Mouse (Mus musculus): ENCODE results near the gene Mif4gd.

Mif4gd gene

DNA sequence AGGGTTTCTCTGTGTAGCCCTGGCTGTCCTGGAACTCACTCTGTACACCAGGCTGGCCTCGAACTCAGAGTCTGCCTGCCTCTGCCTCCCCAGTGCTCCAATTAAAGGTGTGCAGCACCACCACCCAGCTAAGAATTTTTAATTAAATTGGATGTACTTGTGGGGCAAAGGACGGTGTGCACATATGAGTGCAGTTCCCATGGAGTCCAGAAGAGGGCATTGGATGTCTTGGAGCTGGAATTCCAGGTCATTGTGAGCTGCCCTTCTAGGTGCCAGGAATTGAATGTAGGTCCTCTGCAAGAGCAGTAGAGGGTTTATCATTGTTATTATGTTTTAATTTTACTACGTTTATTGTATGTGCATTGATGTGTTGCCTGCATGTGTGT, 18.7 kb upstream of the Mif4gd start:
- no peak for DNase-seq

DNA sequence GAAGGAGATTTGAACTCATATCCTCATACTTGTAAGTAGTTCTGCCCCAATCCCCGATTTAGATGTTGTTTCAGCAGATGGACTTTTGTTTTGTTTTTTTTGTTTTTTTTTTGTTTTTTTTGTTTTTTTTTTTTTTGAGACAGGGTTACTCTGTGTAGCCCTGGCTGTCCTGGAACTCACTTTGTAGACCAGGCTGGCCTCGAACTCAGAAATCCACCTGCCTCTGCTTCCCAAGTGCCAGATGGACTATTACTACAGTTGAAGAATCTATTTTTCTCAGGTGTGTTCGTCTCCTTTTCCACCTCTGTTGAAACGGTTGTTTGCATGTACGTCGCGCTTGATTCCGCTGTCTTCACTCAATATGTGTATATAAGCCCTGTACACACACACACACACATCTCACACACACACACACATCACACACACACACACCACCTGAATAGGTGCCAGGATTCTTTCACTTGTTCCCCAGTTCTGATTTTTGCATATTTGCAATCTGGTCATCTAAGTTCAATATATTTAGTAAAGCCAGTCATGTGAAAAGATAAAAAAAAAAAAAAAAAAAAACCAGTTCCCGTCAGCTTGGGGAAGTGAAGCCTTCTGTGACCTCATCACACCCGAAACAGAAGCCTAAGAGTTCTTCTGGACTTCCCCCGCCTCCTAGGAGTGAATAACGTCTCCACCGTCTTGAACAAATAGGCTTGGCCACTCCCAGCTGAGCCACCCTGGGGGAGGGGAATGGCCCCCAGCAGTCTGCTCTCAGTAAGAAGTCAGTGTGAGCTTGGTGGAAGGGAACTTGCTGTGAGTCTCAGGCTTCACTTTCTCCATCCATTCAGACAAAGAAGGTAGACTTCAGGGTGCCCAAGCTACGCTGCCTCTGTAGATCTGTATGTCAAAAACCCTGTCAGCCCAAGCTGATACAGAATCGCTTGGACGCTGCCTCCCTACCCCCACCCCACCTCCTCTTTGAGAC, 18.0 kb upstream of the Mif4gd start:
- no peak for DNase-seq

DNA sequence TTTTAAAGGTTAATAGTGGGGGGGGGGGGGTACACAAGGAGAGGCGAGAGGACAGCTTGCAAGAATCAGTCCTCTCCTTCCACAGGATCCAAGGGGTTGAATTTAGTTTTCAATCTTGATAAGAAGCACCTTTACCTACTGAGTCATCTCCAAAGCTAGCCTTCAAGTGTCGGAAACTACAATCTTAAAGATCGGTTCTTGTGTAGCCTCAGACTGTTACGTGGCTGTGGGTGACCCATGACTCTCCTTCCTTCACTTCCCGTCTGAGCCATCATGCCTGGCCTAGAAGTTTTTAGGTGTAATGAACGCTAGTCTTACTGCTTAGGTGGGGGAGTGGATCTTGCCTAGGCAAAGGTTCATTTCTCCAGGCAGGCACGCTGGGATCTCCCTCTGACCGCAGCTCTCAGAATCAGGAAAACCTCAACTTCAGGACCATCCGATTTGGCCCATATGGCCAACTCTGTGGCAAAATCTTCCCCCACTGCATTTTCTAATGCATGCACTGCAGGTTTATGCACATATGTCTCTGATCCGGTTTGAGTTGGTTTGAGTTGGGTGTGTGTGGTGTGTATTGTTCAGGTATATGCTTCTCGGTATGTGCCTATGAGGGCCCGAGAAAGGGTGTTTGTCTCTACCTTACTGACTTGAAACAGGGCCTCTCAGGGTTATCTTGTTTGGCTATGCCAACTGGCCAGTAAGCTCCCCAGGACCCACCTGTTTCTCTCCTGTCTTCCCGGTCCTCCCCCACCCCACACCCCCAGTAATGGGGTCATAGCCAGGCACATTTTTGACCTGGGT, 17.2 kb upstream of the Mif4gd start:
- no peak for DNase-seq

DNA sequence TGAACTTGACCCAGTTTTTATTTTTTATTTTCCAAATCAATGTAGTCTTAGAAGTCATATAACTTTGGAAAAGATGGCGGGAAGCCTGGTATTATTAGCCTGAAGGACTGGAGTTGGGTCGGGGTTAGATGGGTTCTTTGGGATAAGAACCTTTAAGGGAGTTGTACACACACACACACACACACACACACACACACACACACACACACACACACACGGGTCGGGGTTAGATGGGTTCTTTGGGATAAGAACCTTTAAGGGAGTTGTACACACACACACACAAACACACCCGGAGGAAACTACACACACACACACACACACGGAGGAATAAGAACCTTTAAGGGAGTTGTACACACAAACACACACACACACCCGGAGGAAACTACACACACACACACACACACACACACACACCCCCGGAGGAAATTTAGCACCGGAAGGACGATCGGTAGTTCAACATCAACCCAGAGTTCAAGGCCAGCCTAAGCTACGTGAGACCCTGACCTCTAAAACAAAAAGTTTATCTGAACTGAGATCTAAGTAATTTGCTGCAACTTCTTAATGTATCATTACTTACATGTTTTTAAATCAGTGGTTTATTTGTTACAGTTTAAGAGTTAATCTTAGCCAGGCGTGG, 15.8 kb upstream of the Mif4gd start:
- no peak for DNase-seq

DNA sequence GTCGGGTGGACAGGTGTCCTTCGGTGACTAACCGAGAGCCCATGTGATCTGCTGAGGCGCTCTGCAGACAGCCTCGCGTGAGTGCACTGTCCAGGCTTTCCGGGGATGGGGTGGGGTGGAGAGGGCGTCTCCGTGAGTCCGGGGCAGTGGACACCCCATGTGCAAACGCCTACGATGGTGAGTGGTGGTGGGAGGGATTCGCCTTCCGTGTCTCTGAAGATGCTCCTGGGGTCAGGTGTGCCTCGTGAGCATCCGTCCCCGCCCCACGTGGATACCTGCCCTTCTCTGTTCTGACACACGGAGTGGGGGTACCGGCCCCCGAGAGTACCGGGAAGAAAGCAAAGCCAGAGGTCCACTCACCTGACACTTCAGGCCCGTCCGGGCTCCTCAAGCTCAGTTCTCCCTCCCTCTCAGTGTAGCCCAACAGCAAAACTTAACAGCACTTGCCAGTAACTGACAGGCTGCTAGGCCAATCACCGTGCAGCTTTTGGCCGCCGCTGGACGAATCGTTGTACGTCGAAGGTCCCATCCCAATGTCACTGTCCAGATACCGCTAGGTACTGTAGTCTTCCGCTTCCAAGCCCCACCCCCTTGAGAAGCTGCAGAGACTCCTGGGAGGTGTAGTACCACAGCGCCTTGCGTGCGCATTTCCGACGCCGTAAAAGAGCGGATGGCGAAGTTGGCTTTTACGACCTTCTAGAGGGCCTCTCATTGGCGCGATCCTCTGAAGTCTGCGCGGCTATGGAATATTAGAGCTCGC, 15.1 kb upstream of the Mif4gd start, which contains the start of gene Slc25a19:
TSS of gene Slc25a19 (minus strand) at position 591 of the 760 bp plus-strand sequence.
- DNase-seq = peak; percentile 99

DNA sequence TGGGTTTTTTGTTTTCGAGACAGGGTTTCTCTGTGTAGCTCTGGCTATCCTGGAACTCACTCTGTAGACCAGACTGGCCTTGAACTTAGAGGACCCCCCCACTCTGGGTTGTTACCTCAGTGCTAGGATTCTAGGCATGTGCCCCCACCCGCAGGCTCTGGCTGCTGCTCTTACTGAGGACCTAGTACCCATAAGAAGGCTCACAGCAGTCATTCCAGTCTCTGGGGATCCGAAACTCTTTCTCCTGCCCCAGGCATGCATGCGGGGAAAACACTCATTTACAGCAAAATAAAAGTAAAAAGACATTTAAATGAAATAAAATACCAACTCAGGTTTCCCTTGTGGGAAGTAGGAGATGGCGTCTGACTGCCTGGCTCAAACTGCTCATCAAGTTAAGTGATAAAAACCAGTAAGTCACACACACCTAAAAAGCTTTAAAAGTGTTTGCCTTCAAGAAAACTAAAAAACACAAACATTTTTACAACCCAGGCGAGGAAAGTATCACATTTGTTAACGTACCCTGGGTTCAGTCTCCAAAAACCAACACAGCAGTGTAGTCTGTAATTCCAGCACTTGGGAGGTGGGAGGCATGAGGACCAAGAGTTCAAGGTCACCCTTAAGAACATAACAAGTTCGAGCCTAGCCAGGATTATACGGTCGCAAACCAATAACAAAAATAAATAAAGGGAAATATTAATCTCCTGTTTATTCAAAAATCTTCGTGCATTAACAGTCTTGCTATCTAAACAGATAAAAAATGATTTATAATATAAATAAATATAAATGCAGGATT, 14.3 kb upstream of the Mif4gd start:
- DNase-seq = no peak

DNA sequence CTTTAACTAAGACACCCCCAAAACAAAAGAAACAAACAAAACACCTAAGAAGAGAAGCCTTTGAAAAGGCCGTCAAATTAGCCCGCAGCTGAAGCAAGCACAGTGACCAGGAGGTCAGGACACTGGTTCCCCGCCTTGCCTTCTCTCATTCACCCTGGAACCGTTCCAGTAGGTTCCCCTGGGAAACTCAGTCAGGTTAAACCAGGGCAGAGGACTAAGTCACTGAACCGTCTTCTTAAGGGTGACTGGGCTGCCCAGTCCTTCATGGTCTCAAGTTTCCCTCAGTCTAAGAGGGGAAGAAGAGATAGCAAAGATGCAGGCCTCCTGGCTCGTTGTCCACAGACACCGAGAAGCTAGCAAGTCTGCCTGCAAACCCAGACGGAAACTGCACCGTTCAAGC, 13.1 kb upstream of the Mif4gd start:
- DNase-seq = no peak

DNA sequence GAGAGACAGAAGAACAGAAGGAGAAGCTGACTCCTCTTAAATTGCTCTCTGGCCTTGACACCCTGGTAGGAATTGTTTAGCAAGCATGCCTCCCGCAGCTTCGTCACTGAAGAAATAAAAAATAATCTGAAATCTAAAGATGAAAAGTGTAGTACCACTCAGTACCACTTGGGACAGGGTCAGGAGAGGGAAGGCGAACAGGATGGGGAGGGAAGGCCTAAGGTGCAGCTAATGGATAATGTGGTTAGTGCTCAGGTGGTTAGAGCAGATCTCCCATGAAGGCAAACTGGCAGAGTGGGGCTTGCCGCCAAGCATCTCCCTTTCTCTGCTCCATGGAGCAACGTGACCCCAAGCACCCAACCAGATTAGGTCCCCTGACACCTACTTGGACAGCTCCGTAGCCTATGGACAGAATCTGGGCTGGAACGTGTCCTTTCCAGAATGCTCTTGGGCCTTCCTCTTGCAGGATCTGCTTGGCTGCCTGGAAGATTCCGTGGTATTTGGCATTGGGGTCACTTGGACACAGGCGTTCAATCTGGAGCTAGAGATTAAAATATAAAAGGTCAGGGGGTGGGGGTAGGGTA, 10.8 kb upstream of the Mif4gd start:
- no peak for DNase-seq

DNA sequence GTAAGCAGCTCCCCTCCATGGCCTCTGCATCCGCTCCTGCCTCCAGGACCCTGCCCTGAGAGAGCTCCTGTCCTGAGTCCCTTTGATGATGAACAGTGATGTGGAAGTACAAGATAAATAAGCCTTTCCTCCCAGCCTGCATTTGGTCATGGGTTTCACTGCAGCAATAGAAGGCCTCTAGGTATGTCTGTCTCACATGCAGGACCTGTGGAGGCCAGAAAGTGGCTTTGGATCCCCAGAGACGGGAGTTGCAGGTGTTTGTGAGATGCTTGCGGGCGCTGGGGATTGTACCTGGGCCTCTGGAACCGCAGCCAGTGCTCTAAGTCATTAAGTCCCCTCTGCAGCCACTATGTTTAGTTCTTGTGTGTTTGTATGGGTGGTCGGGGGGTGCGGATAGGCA, 7.2 kb upstream of the Mif4gd start:
- DNase-seq = no peak

DNA sequence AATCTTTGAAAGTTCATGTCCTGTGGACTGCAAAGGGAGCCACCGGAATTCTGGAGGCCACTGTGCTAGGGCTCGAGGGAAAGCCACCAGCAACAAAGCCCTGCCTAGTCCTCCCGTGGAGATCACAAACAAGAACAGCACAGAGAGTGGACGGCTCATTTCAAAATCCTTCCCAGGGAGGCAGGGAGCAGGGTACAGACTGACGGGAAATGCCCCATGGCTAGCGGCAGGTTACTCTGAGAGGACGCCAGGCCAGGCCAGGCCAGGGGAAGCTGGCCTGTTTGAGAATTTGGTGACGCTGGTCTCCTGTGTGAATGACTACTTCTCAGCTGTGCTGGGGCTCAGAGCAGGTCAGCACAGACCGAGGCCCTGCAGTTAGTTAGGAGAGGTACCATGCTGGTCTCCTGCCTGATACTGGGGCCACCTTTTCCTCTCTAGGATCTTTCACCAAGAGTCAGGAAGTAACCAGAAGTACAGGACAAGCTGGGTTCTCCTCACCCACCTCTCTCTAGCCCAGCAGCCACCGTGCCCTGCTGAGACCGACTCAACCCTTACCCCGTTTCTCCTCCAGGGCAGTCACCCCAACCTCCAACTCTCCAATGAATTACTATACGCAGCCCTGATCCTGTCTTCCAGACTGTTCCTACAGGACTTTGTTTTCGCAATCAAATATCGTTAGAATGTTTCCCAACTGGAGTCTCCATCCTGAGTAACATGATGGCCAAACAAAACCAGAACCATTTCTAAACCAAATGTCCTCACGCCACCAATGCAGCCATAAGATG, 6.2 kb upstream of the Mif4gd start:
- no peak for DNase-seq

DNA sequence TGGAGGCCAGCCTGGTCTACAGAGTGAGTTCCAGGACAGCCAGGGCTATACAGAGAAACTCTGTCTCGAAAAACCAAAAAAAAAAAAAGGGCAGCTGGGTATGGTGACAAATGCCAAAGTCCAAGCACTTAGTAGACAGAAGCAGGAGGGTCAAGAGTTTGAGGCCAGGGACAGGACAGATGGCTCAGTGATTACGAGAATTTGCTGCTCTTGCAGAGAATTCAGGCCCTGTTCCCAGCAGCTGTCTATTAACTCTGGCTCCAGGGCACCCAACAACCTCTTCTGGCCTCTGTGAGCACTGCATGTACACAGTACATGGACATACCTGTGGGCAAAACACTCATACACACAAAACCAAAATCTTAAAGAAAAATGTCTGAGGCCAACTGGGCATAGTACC, 5.2 kb upstream of the Mif4gd start:
- no peak for DNase-seq

DNA sequence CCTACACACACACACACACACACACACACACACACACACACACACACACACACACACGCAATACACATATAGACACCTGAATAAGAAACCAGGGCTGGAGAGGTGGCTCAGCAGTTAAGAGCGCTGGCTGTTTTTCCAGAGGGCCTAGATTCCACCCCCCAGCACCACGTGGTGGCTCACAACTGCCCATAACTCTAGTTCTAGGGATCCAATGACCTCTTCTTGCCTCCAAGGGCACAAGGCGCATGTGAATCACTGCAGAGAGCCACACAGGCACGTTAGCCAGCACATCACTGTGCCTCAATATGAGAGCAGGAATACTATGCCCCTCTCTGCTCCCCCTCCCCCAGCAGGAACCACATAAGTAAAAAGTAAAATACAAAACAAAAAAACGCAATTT, 4.1 kb upstream of the Mif4gd start:
- no peak for DNase-seq

DNA sequence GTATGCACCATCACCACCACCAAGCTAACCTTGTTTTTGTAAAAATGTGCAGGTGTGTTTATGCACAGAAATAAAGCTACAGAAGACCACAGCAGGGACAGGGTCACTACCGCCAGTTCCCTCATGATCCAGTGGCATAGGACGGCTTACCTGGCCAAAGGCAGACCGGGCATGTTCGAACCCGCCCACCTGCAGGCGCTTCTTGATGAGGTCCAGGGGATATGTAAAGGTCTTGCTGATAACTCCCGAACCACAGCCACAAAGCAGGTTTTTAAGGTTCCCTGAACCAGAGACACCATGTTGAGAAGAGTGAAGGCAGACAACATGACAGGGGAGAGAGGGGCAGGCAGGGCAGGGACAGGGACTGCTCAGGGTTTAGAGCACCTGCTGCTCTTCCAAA, 3.6 kb upstream of the Mif4gd start:
- no peak for DNase-seq

DNA sequence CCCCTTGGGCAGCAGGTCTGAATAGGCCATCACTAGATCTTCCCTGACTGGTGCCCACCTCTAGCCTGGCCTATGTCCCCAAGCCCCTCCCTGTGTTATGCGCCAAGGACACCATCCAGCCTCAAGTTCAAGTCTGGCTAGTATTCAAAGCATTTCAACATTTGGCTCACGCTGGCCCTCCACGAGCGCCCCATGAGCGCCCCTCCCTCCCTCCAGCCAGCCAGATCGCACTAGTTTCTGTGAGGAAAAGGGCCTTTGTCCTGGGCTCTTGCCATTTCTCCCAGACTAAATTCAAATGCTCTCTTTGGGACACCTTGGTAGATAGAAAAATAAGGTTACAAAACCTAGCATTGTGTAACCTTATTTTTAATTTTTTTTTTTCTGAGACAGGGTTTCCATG, 3.1 kb upstream of the Mif4gd start:
- DNase-seq = no peak

DNA sequence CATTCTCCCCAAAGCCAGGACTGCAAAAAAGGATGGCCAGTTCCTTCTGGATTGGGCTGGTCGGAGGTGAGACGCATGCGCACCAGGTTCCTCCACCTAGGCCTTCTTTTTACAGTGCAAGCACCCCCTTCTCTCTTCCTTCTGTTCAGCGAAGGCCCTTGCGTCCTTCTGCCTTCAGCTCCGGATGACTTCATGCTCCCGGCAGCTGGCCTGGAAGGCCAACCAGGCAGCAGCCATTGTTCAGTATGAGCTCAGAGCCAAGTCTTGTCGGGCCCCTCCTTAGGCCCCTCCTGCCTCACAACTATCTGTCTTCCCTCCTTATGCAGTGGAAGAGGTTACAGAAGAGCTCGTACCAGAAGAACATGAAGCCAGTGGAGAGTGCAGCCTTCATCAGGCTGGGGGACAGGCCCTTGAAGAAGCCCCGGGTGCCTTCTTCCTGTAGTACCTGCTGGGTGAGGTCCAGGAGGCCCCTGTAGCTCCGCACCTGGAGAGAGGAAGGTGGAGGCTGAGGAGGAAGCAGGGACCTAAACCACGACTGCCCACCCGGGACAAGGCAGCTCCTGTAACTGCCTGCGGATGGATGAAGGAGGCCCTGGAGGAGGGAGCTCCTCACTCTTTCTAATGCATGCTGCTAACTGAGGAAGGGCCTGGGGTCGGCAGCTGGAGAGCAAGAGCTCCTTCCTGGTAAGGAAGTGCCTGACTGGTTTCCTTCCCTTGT, 2.5 kb upstream of the Mif4gd start:
- no peak for DNase-seq

DNA sequence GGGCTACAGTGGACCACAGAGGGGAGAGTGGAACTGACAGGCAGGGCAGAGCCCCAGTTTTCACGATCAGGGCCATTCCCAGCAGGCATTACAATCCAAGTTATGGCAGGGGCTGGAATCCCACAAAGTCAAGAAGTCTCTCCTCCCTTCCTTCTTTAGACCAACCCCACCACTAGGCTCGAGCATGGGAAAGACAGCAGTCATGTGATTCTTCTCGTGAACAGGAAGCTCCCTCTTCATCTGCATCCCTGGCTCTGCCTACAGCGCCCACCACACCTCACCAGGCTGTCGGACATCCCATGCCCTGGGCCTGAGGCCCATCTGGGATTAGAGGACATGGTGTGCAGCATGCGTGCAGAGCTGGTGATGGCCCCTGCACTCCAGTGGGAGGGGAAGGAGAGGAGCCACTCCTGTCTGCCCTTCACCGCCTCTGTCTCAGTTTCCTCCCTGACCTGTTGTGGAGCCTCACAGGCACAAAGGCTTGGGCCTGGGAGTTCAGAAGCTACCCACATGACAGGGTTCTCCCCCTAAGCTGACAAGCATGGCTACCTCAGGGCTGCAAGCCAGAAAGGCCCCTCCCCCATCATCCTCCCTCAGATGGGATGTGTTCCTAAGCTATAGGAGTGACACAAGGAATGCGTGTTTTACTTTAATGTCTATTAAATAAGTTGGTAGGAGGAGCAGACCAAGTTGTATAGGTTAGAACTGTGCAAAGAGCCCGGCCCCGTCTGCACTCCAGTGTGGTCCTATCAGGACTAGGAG, 1.8 kb upstream of the Mif4gd start:
- DNase-seq = no peak

DNA sequence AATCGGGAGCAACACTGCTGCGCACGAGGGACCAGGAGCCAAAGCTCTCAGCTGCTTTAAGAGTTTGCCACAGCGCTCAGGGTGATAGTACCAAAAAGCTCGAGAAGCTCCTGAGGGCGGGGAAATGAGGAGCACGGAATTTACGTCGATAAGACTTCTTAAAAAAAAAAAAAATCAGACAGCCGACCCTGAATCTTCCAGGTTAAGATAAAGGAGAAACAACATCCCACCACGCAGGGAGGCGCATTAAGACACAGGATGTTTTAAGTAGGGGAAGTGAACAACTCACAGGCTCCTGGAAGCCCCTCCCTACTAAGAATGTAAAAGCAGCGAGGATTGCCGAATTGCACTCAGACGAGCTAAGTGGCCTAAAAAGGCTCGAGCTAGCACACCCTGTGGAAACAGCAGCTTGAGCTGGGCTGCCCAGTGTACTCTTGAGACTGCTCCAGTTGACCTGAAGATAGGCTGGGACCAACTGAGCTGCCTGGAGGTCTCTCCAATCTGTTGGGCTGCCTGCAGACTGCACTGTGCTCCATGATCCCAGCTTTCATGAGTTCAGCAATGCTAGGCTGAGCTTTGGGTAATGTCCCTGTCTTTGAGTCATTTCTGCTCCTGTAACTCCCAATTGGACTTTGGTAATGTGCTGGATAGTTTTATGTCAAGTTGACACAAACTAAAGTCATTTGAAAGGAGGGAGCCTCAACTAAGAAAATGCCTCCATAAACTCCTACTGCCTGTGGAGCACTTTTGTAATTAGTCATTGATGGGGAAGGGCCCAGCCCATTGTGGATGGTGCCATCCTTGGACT, 573 bp upstream of the Mif4gd start:
- DNase-seq = no peak

DNA sequence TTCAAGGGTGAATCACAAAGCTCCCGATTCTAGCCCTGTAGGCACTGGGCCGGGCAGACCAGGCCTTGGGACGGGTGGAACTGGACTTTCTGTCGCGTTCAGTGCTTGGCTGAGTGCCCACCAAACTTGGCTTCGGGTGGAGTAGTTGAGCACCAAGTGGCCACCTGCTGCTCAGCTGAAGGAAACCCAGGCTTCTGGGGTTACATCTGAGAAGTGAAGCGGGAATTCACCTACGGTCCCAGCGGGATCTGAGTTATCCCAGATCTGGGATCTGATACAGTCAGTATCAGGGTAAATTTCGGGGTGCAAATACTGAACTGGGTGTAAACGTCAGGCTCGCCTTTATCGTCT, 735 bp downstream of the Mif4gd start:
- DNase-seq = peak; percentile 75
